Mouse (Mus musculus) testis, adult 2 months (tissue): Measurements from ENCODE around the gene Dnmbp.

ENCODE experiments used
- CTCF ChIP-seq: fragments of 200-500 bp; IDR thresholded peaks from 2 replicates; pipeline ENCODE4 v1.5.1; 2012; ENCODE audit warnings: low read depth, mild to moderate bottlenecking, inconsistent platforms, low read length, moderate library complexity; ENCODE audit not compliant: control insufficient read depth, insufficient read depth, insufficient replicate concordance
- POLR2A ChIP-seq: fragments of 200-500 bp; IDR thresholded peaks from 2 replicates; pipeline ENCODE4 v1.6.1; 2012; ENCODE audit warnings: low read depth, mild to moderate bottlenecking, inconsistent platforms, low read length, moderate library complexity; ENCODE audit not compliant: control insufficient read depth

- no peak for TF ChIP-seq CTCF
- TF ChIP-seq POLR2A, result no peak
Measured at GRCm38 (mm10) chr19:43826855-43827254, 113.1 kb downstream of the Dnmbp start.
